Mouse (Mus musculus) bone marrow, adult 2 months (tissue): ENCODE results near the gene Itgb1bp1. TPM values are rescaled to one million over a fixed set of nuclear protein-coding genes. Genes with fewer than 3 reads are reported as not detected.

Source experiments
- H3K27ac ChIP-seq: fragments of 200-500 bp; 2 replicates; pipeline ENCODE4 v1.5.1; 2012; ENCODE audit warnings: low read depth, mild to moderate bottlenecking, control low read depth, inconsistent platforms, low read length; ENCODE audit not compliant: control insufficient read depth, poor library complexity, insufficient read depth
- H3K4me1 ChIP-seq: fragments of 200-500 bp; 2 replicates; pipeline ENCODE4 v1.6.1; 2011; ENCODE audit warnings: low read length; ENCODE audit not compliant: control insufficient read depth, insufficient read depth
- H3K4me3 ChIP-seq: fragments of 200-500 bp; replicated peaks from 2 replicates; pipeline ENCODE3; 2011; ENCODE audit warnings: mild to moderate bottlenecking, low read depth, low read length, control low read depth; ENCODE audit not compliant: control insufficient read depth
- CTCF ChIP-seq: fragments of 200-500 bp; IDR thresholded peaks from 2 replicates; pipeline ENCODE4 v1.5.1; 2011; ENCODE audit warnings: low read length, control low read depth; ENCODE audit not compliant: control insufficient read depth, insufficient read depth
- POLR2A ChIP-seq: fragments of 200-500 bp; IDR thresholded peaks from 2 replicates; pipeline ENCODE4 v1.6.1; 2011; ENCODE audit warnings: low read depth, mild to moderate bottlenecking, control low read depth, low read length, borderline replicate concordance; ENCODE audit not compliant: control insufficient read depth
- WGBS: fragments of 180-500 bp; shearing (Covaris S2); methylation state at CpG from one replicate; pipeline ENCODE4 v1.1.7; 2018; 5-methylcytosine and 5-hydroxymethylcytosine counted together
- polyA plus RNA-seq: library from polyadenylated mRNA; stranded (reverse); fragments of >200 nt; gene quantifications from 2 replicates; pipeline ENCODE4 v1.2.4, GENCODE M21; 2011; ENCODE audit warnings: low replicate concordance; ENCODE audit not compliant: missing spikeins, insufficient read depth, insufficient read length

Gene Itgb1bp1
- polyA plus RNA-seq, 1 experiment = 45.6 TPM

DNA sequence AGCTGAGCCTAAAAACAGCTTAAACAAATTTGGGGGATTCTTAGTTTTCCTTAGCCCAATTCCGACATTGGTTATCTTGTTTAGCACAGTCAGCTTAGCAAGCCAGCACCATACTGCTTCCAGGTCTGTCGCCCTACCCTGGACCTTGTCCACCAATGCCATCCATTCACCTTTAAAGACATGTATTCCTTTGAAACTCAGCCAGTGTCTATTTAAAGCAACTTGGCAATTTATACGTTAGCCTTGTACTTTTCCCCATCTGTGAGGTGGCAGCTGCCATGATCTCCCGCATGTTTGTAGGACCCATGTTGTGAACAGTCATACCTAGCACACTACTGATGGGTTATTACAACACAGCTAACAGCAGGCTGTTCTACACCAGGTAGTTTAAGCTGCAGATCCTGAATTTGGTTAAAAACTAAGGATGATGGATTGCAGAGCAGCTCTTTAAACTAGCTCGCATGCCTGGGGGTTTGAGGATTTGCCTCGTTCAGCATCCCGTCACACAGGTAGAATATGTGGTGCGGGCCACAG, 17.9 kb downstream of the Itgb1bp1 start:
- H3K4me1 ChIP-seq = no peaks in the 10 kb centered on the region
- WGBS = 91% methylated on average over 8 of the region's 8 CpGs
- TF ChIP-seq CTCF = no peak
- no peak overlapping the region for H3K27ac ChIP-seq
- no peak overlapping the region for H3K4me3 ChIP-seq

DNA sequence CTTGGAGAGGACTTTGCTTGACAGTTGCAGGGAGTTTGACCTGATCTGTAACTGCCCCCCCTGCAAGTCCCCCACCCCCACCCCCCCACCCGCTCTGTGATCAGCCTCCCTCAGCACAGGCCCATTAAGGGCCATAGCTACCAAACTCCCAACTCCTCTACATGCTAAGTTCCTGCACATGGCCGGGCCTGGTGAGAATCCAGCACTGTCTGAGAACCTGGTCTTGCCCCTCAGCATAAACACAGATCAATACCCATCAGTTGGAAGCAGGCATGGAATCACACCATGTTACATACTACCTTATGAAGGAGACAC, 19.3 kb downstream of the Itgb1bp1 start:
- no peak overlapping the region for H3K27ac ChIP-seq
- 85% methylated on average over 2 of the region's 2 CpGs for WGBS
- TF ChIP-seq POLR2A (no peak), CTCF (no peak)
- no peak overlapping the region for H3K4me3 ChIP-seq
- no peaks in the 10 kb centered on the region for H3K4me1 ChIP-seq

DNA sequence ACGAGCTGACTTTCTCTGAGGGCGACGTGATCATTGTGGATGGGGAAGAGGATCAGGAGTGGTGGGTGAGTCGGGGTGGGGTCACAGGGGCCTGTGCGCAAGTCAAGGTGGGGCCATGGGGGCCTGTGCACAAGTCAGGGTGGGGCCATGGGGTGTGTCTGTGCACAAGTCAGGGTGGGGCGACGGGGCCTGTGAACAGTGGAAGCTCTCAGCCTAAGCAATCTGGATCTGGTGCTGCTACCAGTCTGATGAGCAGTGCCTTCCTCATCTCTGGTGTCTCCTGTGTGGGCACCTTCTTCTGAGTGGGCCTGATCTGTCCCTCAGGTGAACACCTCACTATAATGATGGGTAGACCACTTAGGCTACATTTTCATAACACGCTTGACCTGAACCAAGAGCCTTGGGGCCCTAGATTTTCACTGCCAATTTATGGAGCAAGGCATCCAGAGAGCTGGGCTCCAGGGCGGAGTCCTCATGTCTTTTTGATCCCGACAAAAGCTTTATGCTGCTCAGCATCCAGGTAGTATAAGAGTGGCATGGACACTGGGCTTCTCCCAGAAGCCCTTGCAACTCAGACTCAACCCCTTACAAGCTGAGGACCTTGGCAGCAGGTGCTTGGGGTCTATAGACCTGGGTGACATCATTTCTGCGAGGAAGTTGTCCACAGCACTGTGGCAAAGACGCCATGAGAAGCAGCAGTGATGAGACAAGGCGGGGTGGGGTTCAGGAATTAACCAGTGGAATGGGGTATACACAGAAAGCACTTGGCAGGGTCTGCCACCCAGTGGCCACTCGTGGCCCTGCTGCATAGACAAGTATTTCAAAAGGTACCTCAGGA, 19.9 kb downstream of the Itgb1bp1 start:
- no peak overlapping the region for H3K4me3 ChIP-seq
- no peak overlapping the region for H3K27ac ChIP-seq
- 69% methylated on average over 14 of the region's 14 CpGs for WGBS
- no peaks in the 10 kb centered on the region for H3K4me1 ChIP-seq
- TF ChIP-seq POLR2A (no peak), CTCF (peak; percentile 70)

DNA sequence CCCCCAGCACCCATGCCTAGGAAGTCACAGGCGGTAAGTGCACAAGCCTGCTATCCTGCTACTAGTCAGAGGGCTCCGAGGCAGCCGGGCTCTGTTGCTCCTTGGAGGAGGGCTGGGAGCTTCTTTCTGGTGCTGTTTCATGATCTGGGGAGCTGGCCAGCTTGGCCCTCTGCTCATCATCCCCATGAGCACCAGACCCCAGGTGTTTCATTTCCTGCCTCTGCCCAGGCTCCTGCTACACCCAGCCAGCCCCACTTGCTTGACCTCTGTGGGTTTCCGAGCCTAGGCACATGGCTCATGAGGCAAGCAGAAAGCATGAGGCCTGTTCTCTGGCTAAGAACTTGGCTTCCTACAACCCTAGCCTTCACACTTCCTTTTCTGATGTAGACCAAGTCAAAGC, 20.6 kb downstream of the Itgb1bp1 start:
- no peak overlapping the region for H3K27ac ChIP-seq
- WGBS = 88% methylated on average over 4 of the region's 4 CpGs
- no peak for TF ChIP-seq POLR2A
- TF ChIP-seq CTCF = no peak
- H3K4me3 ChIP-seq = no peak overlapping the region
- no peaks in the 10 kb centered on the region for H3K4me1 ChIP-seq

DNA sequence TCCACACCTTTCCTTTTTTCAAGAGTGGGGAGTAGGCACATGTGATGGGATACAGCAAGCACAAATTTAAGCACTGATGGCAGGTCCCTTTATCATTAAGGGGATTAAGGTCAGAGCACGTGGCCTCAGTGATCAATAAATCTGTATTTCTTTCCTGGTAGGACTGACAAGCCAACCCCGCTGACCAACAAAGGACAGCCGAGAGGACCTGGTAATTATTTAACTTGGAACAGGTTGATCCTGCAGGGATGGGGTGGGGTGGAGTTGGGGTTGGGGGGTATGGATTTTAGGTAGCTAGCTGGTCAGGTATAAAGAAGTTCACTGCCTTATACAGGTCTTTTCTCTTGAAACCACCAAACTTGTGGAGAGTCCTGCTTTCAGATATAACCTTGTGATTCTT, 21.1 kb downstream of the Itgb1bp1 start:
- WGBS = 79% methylated on average over 3 of the region's 3 CpGs
- TF ChIP-seq CTCF = no peak
- no peak for TF ChIP-seq POLR2A
- no peak overlapping the region for H3K27ac ChIP-seq

GRCm38 (mm10) chr12:21264241-21264640, 21.8 kb downstream of the Itgb1bp1 start:
- no peak overlapping the region for H3K27ac ChIP-seq
- TF ChIP-seq CTCF (no peak), POLR2A (no peak)
- no peak overlapping the region for H3K4me3 ChIP-seq
- 18% methylated on average over 5 of the region's 5 CpGs for WGBS
- H3K4me1 ChIP-seq = no peaks in the 10 kb centered on the region

More for the DNA sequence above, 21.1 kb downstream of the Itgb1bp1 start:
- H3K4me1 ChIP-seq = no peaks in the 10 kb centered on the region
- no peak overlapping the region for H3K4me3 ChIP-seq

- Histone ChIP-seq H3K27ac (no peak overlapping the region), H3K4me3 (no peak overlapping the region), H3K4me1 (no peaks in the 10 kb centered on the region)
- no peak for TF ChIP-seq CTCF
- no peak for TF ChIP-seq POLR2A
- 84% methylated on average over 5 of the region's 5 CpGs for WGBS
Observed at GRCm38 (mm10) chr12:21263256-21263655, 22.8 kb downstream of the Itgb1bp1 start.

DNA sequence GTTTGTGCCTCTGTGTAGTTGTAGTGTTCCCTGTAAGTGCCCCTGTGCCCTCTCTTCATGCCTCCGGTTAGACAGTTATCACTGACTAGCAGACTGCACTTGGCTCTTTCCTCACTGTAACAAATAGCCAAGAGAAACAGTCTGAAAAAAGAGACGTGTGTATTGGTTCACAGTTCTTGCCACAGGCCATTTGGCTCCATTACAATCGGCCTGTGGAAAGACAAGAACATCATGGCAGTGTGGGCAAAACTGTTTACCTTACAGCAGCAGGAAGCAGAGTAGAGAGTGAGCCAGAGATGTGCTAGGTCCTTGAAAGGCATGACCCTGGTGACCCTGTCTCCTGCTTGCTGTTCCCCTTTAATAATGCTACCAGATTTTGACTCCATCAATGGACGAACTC, 24.6 kb downstream of the Itgb1bp1 start:
- Histone ChIP-seq H3K27ac (no peak overlapping the region), H3K4me3 (no peak overlapping the region), H3K4me1 (no peaks in the 10 kb centered on the region)
- 73% methylated on average over 4 of the region's 4 CpGs for WGBS
- no peak for TF ChIP-seq POLR2A
- TF ChIP-seq CTCF = no peak

DNA sequence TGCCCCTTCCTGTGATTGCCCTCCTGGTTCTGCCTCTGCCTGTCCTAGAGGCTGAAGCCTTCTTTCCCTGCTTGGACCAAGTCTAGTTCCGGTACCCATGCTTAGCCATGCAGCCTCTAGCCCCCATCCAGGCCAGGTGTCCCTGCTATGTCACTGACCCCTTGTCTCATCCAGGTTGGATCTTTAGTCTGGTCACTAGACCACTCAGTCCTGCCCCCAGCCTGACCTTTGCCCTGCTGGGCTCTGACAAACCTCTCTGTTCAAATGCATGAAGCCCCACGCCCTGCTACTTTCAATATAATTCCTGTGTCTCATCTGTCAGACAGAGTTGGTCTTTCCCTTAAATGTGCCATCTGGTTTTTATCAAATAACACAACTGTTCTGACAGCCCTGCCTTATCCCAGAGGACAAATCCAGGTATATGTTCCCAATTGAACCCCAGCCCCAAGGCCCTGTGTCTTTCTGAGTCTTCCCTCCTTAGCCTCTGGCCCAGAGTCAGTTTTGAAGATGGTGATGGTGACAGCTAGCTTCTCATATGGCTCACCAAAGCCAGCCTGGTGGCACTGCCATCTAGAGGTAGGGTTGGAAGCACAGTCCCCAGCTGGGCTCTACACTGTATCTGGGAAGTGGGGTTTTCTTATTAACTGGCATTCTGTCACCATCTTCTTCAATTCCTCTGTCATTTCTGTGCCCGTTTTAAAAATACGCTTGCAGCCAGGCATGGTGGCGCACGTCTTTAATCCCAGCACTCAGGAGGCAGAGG, 25.4 kb downstream of the Itgb1bp1 start:
- H3K4me1 ChIP-seq = no peaks in the 10 kb centered on the region
- 83% methylated on average over 6 of the region's 6 CpGs for WGBS
- no peak overlapping the region for H3K4me3 ChIP-seq
- no peak overlapping the region for H3K27ac ChIP-seq
- TF ChIP-seq POLR2A = no peak
- TF ChIP-seq CTCF = peak; percentile 64
